Mouse (Mus musculus) stomach, embryonic 14.5 days (tissue): ENCODE measurements around the gene Wnt8b. TPM values are rescaled to one million over a fixed set of nuclear protein-coding genes. Genes with fewer than 3 reads are reported as not detected.

Source experiments
- ATAC-seq: fragments of 200-750 bp; cut with Nextera tagmentation; 2 replicates; pipeline ENCODE4 v1.8.0; 2017; ENCODE audit warnings: low read depth, moderate TSS enrichment; ENCODE audit not compliant: insufficient number of reproducible peaks, insufficient read depth, low FRiP score
- H3K27ac ChIP-seq: fragments of 300-500 bp; sonication (generic); 2 replicates; pipeline ENCODE4 v1.5.1; 2014; ENCODE audit warnings: mild to moderate bottlenecking, low read length, moderate library complexity, mixed read lengths
- H3K27me3 ChIP-seq: fragments of 300-500 bp; sonication (generic); 2 replicates; pipeline ENCODE4 v1.6.1; 2014; ENCODE audit warnings: low read length, control low read depth, mixed read lengths; ENCODE audit not compliant: control insufficient read depth, insufficient read depth
- H3K36me3 ChIP-seq: fragments of 300-500 bp; sonication (generic); 2 replicates; pipeline ENCODE4 v1.6.1; 2014; ENCODE audit warnings: mild to moderate bottlenecking, control low read depth, low read length, moderate library complexity, mixed read lengths; ENCODE audit not compliant: control insufficient read depth, insufficient read depth
- H3K4me1 ChIP-seq: fragments of 300-500 bp; sonication (generic); 2 replicates; pipeline ENCODE4 v1.6.1; 2014; ENCODE audit warnings: low read length, control low read depth, mixed read lengths; ENCODE audit not compliant: control insufficient read depth, insufficient read depth
- H3K4me2 ChIP-seq: fragments of 300-500 bp; sonication (generic); replicated peaks from 2 replicates; pipeline ENCODE4 v1.6.1; 2014; ENCODE audit warnings: low read depth, low read length, control low read depth
- H3K4me3 ChIP-seq: fragments of 300-500 bp; sonication (generic); 2 replicates; pipeline ENCODE4 v1.5.1; 2014; ENCODE audit warnings: low read depth, low read length, control low read depth
- H3K9ac ChIP-seq: fragments of 300-500 bp; sonication (generic); replicated peaks from 2 replicates; pipeline ENCODE4 v1.6.1; 2014; ENCODE audit warnings: low read depth, mild to moderate bottlenecking, control low read depth, low read length, moderate library complexity, mixed read lengths
- H3K9me3 ChIP-seq: fragments of 300-500 bp; sonication (generic); 2 replicates; pipeline ENCODE4 v1.6.1; 2016; ENCODE audit warnings: low read depth, low read length, control low read depth; ENCODE audit not compliant: control insufficient read depth
- WGBS: fragments of 180-500 bp; shearing (Covaris S2); extraction: QIAGEN DNeasy Blood & Tissue Kit; methylation state at CpG from one replicate; pipeline ENCODE4 v1.1.7; 2014; 5-methylcytosine and 5-hydroxymethylcytosine counted together
- polyA plus RNA-seq: library from polyadenylated mRNA; unstranded; fragments of >200 nt; fragmentation: Nextera tagmentation; extraction: Ambion mirVana; gene quantifications from 2 replicates; pipeline ENCODE4 v1.2.1, GENCODE M21; 2014

The Wnt8b gene
- polyA plus RNA-seq, 1 experiment from 2014 or later: 0.46 TPM

GRCm38 (mm10) chr19:44542694-44543178, 49.5 kb downstream of the Wnt8b start:
- Histone ChIP-seq H3K9me3 (no peaks in the 10 kb centered on the region; the same call in 1 of the 2 replicates), H3K4me1 (no peaks in the 10 kb centered on the region), H3K4me2 (no peak overlapping the region), H3K4me3 (no peak overlapping the region), H3K27me3 (no peaks in the 10 kb centered on the region), H3K27ac (no peak overlapping the region), H3K9ac (no peak overlapping the region), H3K36me3 (no peaks in the 10 kb centered on the region)
- no peak for ATAC-seq
- 83% methylated on average over 8 of the region's 8 CpGs for WGBS

DNA sequence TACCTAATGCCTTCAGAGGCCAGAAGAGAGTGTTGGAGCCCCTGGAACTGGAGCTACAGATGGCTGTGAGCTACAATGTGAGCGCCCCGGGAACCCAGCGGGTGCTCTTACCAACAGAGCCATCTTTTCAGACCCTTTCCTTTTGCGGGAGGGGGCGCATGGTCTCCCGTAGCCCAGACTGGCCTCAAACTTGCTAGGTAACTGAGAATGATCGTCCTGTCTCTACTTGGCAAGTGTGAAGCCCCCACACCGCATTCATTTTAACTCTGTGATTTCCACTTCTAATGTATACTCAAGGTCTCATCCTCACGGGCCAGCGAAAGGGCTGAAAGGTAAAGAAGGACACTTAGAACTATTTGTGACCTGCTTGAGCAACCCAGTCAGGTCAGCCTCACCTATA, 51.1 kb downstream of the Wnt8b start:
- no peak overlapping the region for H3K4me2 ChIP-seq
- ATAC-seq: no peak
- no peak overlapping the region for H3K27ac ChIP-seq
- H3K4me3 ChIP-seq: no peak overlapping the region
- H3K27me3 ChIP-seq: no peaks in the 10 kb centered on the region
- peaks cover 12% of the 10 kb centered on the region; the same call in 1 of the 2 replicates for H3K36me3 ChIP-seq
- no peak overlapping the region for H3K9ac ChIP-seq
- no peaks in the 10 kb centered on the region for H3K4me1 ChIP-seq
- H3K9me3 ChIP-seq: no peaks in the 10 kb centered on the region; the same call in 1 of the 2 replicates
- 66% methylated on average over 10 of the region's 10 CpGs for WGBS

- ATAC-seq: no peak
- H3K27ac ChIP-seq: no peak overlapping the region
- peak overlapping the region; percentile 62 for H3K4me2 ChIP-seq
- H3K4me3 ChIP-seq: peak overlapping the region; percentile 42; the same call in 1 of the 2 replicates
- H3K36me3 ChIP-seq: peaks cover 16% of the 10 kb centered on the region; the same call in 1 of the 2 replicates
- H3K27me3 ChIP-seq: no peaks in the 10 kb centered on the region
- H3K9me3 ChIP-seq: no peaks in the 10 kb centered on the region; the same call in 1 of the 2 replicates
- 1% methylated on average over 12 of the region's 13 CpGs for WGBS
- H3K9ac ChIP-seq: no peak overlapping the region
- H3K4me1 ChIP-seq: no peaks in the 10 kb centered on the region
Measured at GRCm38 (mm10) chr19:44544775-44545174, 51.5 kb downstream of the Wnt8b start.

- H3K4me2 ChIP-seq: peak within 1 kb of the TSS; percentile 62
- WGBS: 2% methylated on average over 47 of the region's 47 CpGs
- peak; percentile 42; the same call in 1 of the 2 replicates for ATAC-seq
- H3K4me1 ChIP-seq: no peaks in the 10 kb centered on the region
- peaks cover 24% of the 10 kb centered on the region for H3K36me3 ChIP-seq
- H3K9ac ChIP-seq: peak within 1 kb of the TSS; percentile 22; the same call in 1 of the 2 replicates
- no peaks in the 10 kb centered on the region; the same call in 1 of the 2 replicates for H3K9me3 ChIP-seq
- H3K27ac ChIP-seq: no peak within 1 kb of the TSS
- no peaks in the 10 kb centered on the region for H3K27me3 ChIP-seq
- H3K4me3 ChIP-seq: peak within 1 kb of the TSS; percentile 42
Measured at GRCm38 (mm10) chr19:44545321-44546041, 52.2 kb downstream of the Wnt8b start, which contains the start of gene Sec31b. Sec31b (minus strand) TSS chr19:44545864.

DNA sequence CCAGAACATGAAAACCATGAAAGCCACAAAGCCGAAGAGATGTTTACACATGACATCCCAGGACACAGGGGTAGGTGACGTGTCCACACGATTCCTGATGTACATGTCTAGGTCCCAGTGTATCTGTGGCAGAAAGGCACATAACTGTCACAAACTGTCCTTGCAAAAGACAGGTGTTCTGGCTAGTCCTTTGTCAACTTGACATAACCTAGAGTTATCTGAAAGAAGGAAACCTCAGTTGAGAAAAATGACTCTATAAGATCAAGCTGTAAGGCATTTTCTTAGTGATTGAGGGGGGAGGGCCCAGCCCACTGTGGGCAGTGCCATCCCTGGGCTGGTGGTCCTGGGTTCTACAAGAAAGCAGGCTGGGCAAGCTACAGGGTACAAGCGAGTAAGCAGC, 59.5 kb downstream of the Wnt8b start, which contains the start of gene Gm20538:
Gm20538 (minus strand) TSS at position 101 of the 400 bp plus-strand sequence.
- Histone ChIP-seq H3K4me2 (no peak within 1 kb of the TSS), H3K27ac (no peak within 1 kb of the TSS), H3K36me3 (peaks cover 46% of the 10 kb centered on the region), H3K4me1 (peaks cover 7% of the 10 kb centered on the region; the same call in 1 of the 2 replicates), H3K9ac (no peak within 1 kb of the TSS), H3K9me3 (no peaks in the 10 kb centered on the region), H3K4me3 (no peak within 1 kb of the TSS), H3K27me3 (no peaks in the 10 kb centered on the region)
- no peak for ATAC-seq
- 98% methylated on average over 4 of the region's 4 CpGs for WGBS

- H3K4me3 ChIP-seq: no peak overlapping the region
- H3K9ac ChIP-seq: no peak overlapping the region
- no peak for ATAC-seq
- 94% methylated on average over 4 of the region's 4 CpGs for WGBS
- no peaks in the 10 kb centered on the region for H3K27me3 ChIP-seq
- H3K4me1 ChIP-seq: peaks cover 7% of the 10 kb centered on the region; the same call in 1 of the 2 replicates
- no peak overlapping the region for H3K4me2 ChIP-seq
- H3K27ac ChIP-seq: no peak overlapping the region
- peaks cover 43% of the 10 kb centered on the region for H3K36me3 ChIP-seq
- H3K9me3 ChIP-seq: no peaks in the 10 kb centered on the region
Measured at GRCm38 (mm10) chr19:44553286-44553685, 60.0 kb downstream of the Wnt8b start.

DNA sequence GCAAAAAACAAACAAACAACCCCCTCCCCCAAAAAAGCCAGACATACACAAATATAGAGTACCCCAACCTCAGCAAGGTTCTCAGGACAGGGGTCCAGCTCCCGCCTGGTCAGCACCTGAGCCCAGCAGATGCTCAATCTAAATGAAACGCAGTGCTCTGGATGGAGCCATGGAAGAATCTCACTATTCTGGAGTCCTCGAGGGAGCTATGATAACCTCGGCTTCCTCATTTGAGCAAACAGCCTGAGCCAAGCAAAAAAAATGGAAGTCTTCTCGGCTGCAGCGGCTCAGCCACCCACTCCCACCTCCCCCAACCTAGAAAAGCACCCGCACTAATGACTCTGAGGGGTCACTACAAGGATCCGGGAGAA, 61.2 kb downstream of the Wnt8b start:
- WGBS: 3% methylated on average over 8 of the region's 8 CpGs
- no peak for ATAC-seq

DNA sequence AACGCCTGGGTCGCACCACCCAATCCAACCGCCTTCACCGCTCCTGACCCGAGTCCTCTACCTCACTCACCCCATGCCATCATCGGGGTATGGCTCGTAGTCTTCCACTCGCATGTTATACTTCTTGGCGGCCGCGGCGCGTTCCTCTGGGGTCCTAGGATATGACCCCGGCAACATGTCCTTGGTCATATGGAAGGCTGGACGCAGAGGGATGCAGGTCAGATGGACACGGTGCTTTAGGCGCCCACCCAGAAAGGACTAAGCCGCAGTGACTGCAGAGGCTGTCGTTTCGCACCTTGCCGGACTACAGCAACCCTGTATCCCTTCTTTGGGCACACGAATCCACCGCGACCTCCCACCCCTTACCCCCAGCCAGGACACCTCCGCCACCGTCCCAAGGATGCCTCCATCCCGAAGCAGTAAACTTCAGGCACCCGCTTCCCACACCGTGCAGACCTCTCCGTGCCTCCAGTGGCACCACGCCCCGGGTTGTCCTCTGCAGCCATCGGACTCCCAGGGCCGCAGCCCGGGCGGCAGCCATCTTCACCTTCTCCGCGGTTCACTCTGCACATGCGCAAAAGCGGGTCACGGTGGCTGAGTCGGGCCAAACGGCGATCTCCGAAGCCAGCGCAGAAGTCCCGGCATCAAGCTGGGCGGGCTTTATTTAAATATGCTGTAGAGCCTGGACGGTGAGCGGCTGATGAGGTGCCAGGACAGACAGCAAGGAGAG, 61.8 kb downstream of the Wnt8b start, which contains the start of gene Ndufb8:
Ndufb8 (minus strand) TSS at position 580 of the 730 bp plus-strand sequence.
- no peaks in the 10 kb centered on the region for H3K27me3 ChIP-seq
- H3K4me3 ChIP-seq: peak within 1 kb of the TSS; percentile 95
- H3K36me3 ChIP-seq: peaks cover 27% of the 10 kb centered on the region
- H3K27ac ChIP-seq: peak within 1 kb of the TSS; percentile 67; the same call in 1 of the 2 replicates
- peak; percentile 83 for ATAC-seq
- peaks cover 7% of the 10 kb centered on the region; the same call in 1 of the 2 replicates for H3K4me1 ChIP-seq
- H3K9me3 ChIP-seq: no peaks in the 10 kb centered on the region
- H3K9ac ChIP-seq: peak within 1 kb of the TSS; percentile 92
- 1% methylated on average over 50 of the region's 50 CpGs for WGBS
- H3K4me2 ChIP-seq: peak within 1 kb of the TSS; percentile 71

More for the DNA sequence above, 61.2 kb downstream of the Wnt8b start:
- peak overlapping the region; percentile 92 for H3K9ac ChIP-seq
- H3K36me3 ChIP-seq: peaks cover 32% of the 10 kb centered on the region
- peak overlapping the region; percentile 95 for H3K4me3 ChIP-seq
- H3K27ac ChIP-seq: no peak overlapping the region
- H3K27me3 ChIP-seq: no peaks in the 10 kb centered on the region
- peak overlapping the region; percentile 71 for H3K4me2 ChIP-seq
- H3K4me1 ChIP-seq: peaks cover 7% of the 10 kb centered on the region; the same call in 1 of the 2 replicates
- no peaks in the 10 kb centered on the region for H3K9me3 ChIP-seq
